Mouse (Mus musculus) bone marrow macrophage, adult 2 months (primary cell): Measurements from ENCODE around the gene Lrpprc.

Experiments
- CTCF ChIP-seq: IDR thresholded peaks from 2 replicates; pipeline ENCODE4 v1.5.1; 2012; ENCODE audit warnings: low read depth, mild to moderate bottlenecking, low read length, moderate library complexity
- POLR2A ChIP-seq: IDR thresholded peaks from 2 replicates; pipeline ENCODE4 v1.6.1; 2012; ENCODE audit warnings: mild to moderate bottlenecking, low read depth, low read length, borderline replicate concordance

- TF ChIP-seq CTCF (no peak), POLR2A (no peak)
Measured at GRCm38 (mm10) chr17:84693741-84694140, 96.8 kb downstream of the Lrpprc start.
